Mouse (Mus musculus): ENCODE measurements around the gene Bmpr1a.

DNA sequence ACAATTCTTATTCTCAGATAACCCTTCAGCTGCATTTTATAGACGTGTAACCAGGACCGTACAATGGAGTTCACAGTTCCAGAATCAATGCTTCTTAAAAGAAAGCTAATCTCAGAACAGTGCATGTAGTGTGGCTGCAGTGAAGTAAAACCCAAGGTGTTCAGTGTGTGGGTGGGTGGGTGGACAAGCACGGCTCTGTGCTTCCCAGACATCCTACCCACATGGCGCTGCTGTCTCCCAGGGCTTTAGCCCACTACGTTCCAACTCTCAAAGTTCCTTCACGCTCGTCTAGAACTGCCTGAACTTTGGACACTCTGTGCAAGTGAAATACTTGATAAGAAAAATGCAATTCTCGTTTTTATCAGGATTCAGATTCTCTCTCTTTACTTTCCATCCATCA is 19.6 kb upstream of the Bmpr1a start, which contains the start of gene 9230112D13Rik:
- TF ChIP-seq CTCF (IDR thresholded peaks at IDR 0.05; ENCODE audit: low read depth, low read length) (no peak), POLR2A (IDR thresholded peaks at IDR 0.05; ENCODE audit: borderline replicate concordance, low read depth, low read length) (no peak)

Measured in bone marrow macrophage, adult 2 months (primary cell).